Mouse (Mus musculus): ENCODE data around the gene Kpnb1. TPM values are rescaled to one million over a fixed set of nuclear protein-coding genes. Genes with fewer than 3 reads are reported as not detected.

Gene Kpnb1
- total RNA-seq (2018; cell fraction: chromatin; rRNA removed) = 100 to 1,000 TPM in 17 of 26 experiments, 10 to 100 TPM in 9; 32.5 to 177 (median 129) TPM
- total RNA-seq (2018; cell fraction: cytosol; rRNA removed) = 100 to 1,000 TPM in 4 of 26 experiments, 10 to 100 TPM in 22; 57.8 to 122 (median 82.9) TPM
- total RNA-seq (2018; cell fraction: nucleus; rRNA removed) = 100 to 1,000 TPM in 13 of 26 experiments, 10 to 100 TPM in 13; 49.6 to 222 (median 99.3) TPM
- polyA plus RNA-seq (2018) = 63.7 to 139 TPM (median 123 TPM) in 3 replicates

GRCm38 (mm10) chr11:97187764-97188642, at the start of gene Kpnb1:
Gene Kpnb1, minus strand, starts transcription at chr11:97187881.
- Histone ChIP-seq H3K36me3 (ENCODE audit: inconsistent target) (peaks cover 22% of the 10 kb centered on the region), H3K79me2 (ENCODE audit: inconsistent target) (peaks cover 43% of the 10 kb centered on the region), H3K27ac (peak within 1 kb of the TSS; percentile 88), H3K4me3 (ENCODE audit: inconsistent target) (peak within 1 kb of the TSS; percentile 61)
- WGBS (ENCODE audit: missing documents) = under 1% methylated on average over 83 of the region's 101 CpGs

- no peak overlapping the region for H3K27ac ChIP-seq
- H3K79me2 ChIP-seq (ENCODE audit: inconsistent target) = no peaks in the 10 kb centered on the region
- whole genome bisulfite sequencing (ENCODE audit: missing documents) = 98% methylated on average over 5 of the region's 5 CpGs
- no peak overlapping the region for H3K4me3 ChIP-seq (ENCODE audit: inconsistent target)
- H3K36me3 ChIP-seq (ENCODE audit: inconsistent target) = peaks cover 76% of the 10 kb centered on the region
Observed at GRCm38 (mm10) chr11:97232436-97232835, 44.8 kb upstream of the Kpnb1 start.

GRCm38 (mm10) chr11:97229396-97229795, 41.7 kb upstream of the Kpnb1 start:
- Histone ChIP-seq H3K27ac (no peak overlapping the region; the same call in 1 of the 2 replicates), H3K36me3 (ENCODE audit: inconsistent target) (peaks cover 81% of the 10 kb centered on the region), H3K79me2 (ENCODE audit: inconsistent target) (no peaks in the 10 kb centered on the region), H3K4me3 (ENCODE audit: inconsistent target) (no peak overlapping the region)
- WGBS (ENCODE audit: missing documents) = 91% methylated on average over 2 of the region's 2 CpGs

- WGBS (ENCODE audit: missing documents) = 97% methylated on average over 7 of the region's 7 CpGs
- H3K4me3 ChIP-seq (ENCODE audit: inconsistent target) = no peak overlapping the region
- peaks cover 82% of the 10 kb centered on the region for H3K36me3 ChIP-seq (ENCODE audit: inconsistent target)
- no peak overlapping the region; the same call in 1 of the 2 replicates for H3K27ac ChIP-seq
- no peaks in the 10 kb centered on the region for H3K79me2 ChIP-seq (ENCODE audit: inconsistent target)
Observed at GRCm38 (mm10) chr11:97228985-97229384, 41.3 kb upstream of the Kpnb1 start.

DNA sequence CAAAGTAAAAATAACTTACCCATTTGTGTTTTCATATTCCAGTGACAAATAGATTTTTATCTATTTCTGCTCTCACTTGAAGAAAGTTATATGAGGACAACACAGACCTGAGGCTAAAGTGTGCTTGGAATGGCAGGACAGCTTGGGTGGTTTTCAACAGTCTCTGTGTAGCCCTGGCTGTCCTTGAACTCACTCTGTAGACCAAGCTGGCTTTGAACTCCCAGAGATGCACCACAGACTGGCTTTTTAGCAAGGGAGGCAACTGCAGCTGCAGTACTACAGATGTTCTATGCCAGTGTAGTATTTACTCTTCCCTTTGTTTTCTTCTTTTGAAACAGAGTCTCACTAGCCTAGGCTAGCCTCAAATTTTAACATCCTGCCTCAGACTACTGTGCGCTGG, 38.5 kb upstream of the Kpnb1 start:
- Histone ChIP-seq H3K79me2 (ENCODE audit: inconsistent target) (no peaks in the 10 kb centered on the region), H3K27ac (no peak overlapping the region), H3K36me3 (ENCODE audit: inconsistent target) (peaks cover 87% of the 10 kb centered on the region), H3K4me3 (ENCODE audit: inconsistent target) (no peak overlapping the region)
- WGBS (ENCODE audit: missing documents) = 100% methylated on average over 1 of the region's 1 CpGs

DNA sequence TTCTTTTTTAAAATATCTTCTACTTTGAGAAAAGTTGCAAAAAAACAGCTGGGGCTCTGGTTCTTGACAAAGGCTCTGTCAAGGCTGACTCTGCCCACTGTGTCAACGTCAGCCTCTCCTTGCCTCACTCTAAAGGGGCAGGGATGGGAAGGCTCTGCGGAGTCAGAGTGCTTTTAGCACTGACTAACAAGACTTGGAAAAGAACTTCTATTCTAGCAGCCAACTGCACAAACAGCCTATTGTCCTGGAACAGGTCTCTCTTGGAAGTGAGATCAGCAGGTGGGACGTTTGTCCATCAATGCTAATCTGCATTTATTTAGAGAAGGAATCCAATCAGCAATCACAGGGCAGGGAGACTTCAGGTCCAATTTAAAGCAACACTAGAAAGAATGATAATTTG, 35.8 kb upstream of the Kpnb1 start:
- Histone ChIP-seq H3K4me3 (ENCODE audit: inconsistent target) (no peak overlapping the region), H3K36me3 (ENCODE audit: inconsistent target) (peaks cover 87% of the 10 kb centered on the region), H3K27ac (no peak overlapping the region), H3K79me2 (ENCODE audit: inconsistent target) (no peaks in the 10 kb centered on the region)
- 92% methylated on average over 3 of the region's 3 CpGs for whole genome bisulfite sequencing (ENCODE audit: missing documents)

- Histone ChIP-seq H3K4me3 (ENCODE audit: inconsistent target) (no peak overlapping the region), H3K27ac (peak overlapping the region; percentile 47; the same call in 1 of the 2 replicates), H3K36me3 (ENCODE audit: inconsistent target) (peaks cover 87% of the 10 kb centered on the region), H3K79me2 (ENCODE audit: inconsistent target) (no peaks in the 10 kb centered on the region)
- WGBS (ENCODE audit: missing documents) = 78% methylated on average over 2 of the region's 2 CpGs
Observed at GRCm38 (mm10) chr11:97221611-97222010, 33.9 kb upstream of the Kpnb1 start.

DNA sequence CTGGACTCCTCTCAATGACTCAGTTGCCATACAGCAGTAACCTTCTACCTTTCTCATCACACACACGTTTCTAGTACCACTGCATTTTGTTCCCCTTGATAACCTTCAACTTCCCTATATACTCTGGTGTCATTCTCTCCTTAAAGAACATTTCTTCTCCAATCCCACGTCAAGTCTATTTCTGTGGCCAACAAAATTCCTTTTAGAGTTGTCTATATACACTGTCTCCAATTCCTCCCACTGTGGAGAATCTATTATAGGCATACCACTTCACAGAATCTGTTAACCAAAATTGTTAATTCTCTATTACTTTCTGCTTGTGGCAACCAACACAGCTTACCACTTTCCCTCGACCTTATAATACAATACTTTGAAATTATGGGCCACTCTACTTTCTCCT, 32.5 kb upstream of the Kpnb1 start:
- no peak overlapping the region for H3K27ac ChIP-seq
- H3K36me3 ChIP-seq (ENCODE audit: inconsistent target) = peaks cover 86% of the 10 kb centered on the region
- 89% methylated on average over 3 of the region's 3 CpGs for WGBS (ENCODE audit: missing documents)
- H3K4me3 ChIP-seq (ENCODE audit: inconsistent target) = no peak overlapping the region
- H3K79me2 ChIP-seq (ENCODE audit: inconsistent target) = no peaks in the 10 kb centered on the region

DNA sequence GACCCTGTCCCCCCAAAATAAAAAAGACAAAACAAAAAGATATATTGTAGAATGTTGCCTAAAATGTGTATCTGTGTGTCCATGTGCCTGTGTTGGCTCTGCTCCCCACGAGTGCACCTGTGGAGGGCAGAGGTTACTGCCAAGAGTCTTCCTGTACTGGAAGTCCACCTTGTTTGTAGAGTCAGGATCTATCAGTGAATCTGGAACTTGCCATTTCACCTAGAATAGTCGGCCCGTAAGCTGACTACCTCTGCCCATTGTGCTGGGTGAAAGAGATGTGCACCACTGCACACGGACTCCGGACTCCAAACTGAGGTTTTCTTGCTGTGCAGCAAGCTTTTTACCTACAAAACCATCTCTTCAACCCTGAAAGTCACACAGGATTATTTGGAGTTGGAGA, 26.7 kb upstream of the Kpnb1 start:
- Histone ChIP-seq H3K4me3 (ENCODE audit: inconsistent target) (no peak overlapping the region), H3K36me3 (ENCODE audit: inconsistent target) (peaks cover 89% of the 10 kb centered on the region), H3K27ac (no peak overlapping the region), H3K79me2 (ENCODE audit: inconsistent target) (no peaks in the 10 kb centered on the region)
- 99% methylated on average over 5 of the region's 5 CpGs for WGBS (ENCODE audit: missing documents)

DNA sequence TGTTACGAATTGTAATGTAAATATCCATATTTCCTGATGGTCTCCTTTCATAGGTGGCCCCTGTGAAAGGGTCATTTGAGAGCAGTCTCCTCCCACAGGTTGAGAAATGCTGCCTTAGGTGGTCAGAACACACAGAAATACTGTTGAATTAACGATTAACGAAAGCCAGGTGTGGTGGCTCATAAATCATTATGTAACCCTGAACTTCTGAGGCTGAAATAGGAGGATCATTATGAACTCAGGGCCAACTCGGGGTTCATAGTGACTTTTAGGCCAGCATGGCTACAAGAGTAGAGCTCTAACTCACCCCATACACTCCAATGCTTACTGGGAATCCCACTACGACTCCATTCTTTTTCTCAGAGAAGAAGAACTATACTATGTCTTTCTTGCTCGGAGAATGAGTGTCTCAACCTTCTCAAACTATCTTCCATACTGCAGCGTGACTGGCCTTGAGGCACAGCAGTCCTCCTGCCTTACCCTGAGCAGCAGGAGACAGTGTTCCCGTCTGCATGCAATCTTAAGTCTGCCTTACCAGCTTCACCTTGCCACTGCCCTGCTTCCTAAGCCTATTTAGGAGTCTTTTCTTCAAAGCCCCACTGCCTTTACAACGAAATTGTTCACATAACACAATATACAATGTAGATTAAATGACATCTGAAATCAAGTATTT, 23.2 kb upstream of the Kpnb1 start:
- no peak overlapping the region for H3K4me3 ChIP-seq (ENCODE audit: inconsistent target)
- no peak overlapping the region for H3K27ac ChIP-seq
- peaks cover 75% of the 10 kb centered on the region for H3K36me3 ChIP-seq (ENCODE audit: inconsistent target)
- 92% methylated on average over 9 of the region's 9 CpGs for WGBS (ENCODE audit: missing documents)
- H3K79me2 ChIP-seq (ENCODE audit: inconsistent target) = no peaks in the 10 kb centered on the region

GRCm38 (mm10) chr11:97207011-97207422, 19.3 kb upstream of the Kpnb1 start:
- Histone ChIP-seq H3K27ac (no peak overlapping the region), H3K4me3 (ENCODE audit: inconsistent target) (no peak overlapping the region), H3K36me3 (ENCODE audit: inconsistent target) (peaks cover 37% of the 10 kb centered on the region), H3K79me2 (ENCODE audit: inconsistent target) (no peaks in the 10 kb centered on the region)
- WGBS (ENCODE audit: missing documents) = 86% methylated on average over 8 of the region's 8 CpGs

- Histone ChIP-seq H3K36me3 (ENCODE audit: inconsistent target) (no peaks in the 10 kb centered on the region), H3K27ac (no peak overlapping the region), H3K4me3 (ENCODE audit: inconsistent target) (no peak overlapping the region), H3K79me2 (ENCODE audit: inconsistent target) (no peaks in the 10 kb centered on the region)
- 54% methylated on average over 6 of the region's 6 CpGs for WGBS (ENCODE audit: missing documents)
Observed at GRCm38 (mm10) chr11:97199519-97199918, 11.8 kb upstream of the Kpnb1 start.

- no peaks in the 10 kb centered on the region for H3K36me3 ChIP-seq (ENCODE audit: inconsistent target)
- no peak overlapping the region for H3K27ac ChIP-seq
- no peak overlapping the region for H3K4me3 ChIP-seq (ENCODE audit: inconsistent target)
- H3K79me2 ChIP-seq (ENCODE audit: inconsistent target) = no peaks in the 10 kb centered on the region
- WGBS (ENCODE audit: missing documents) = 15% methylated on average over 5 of the region's 5 CpGs
Observed at GRCm38 (mm10) chr11:97198601-97199000, 10.9 kb upstream of the Kpnb1 start.

- no peaks in the 10 kb centered on the region for H3K79me2 ChIP-seq (ENCODE audit: inconsistent target)
- H3K4me3 ChIP-seq (ENCODE audit: inconsistent target) = no peak overlapping the region
- 77% methylated on average over 8 of the region's 8 CpGs for WGBS (ENCODE audit: missing documents)
- H3K36me3 ChIP-seq (ENCODE audit: inconsistent target) = no peaks in the 10 kb centered on the region
- H3K27ac ChIP-seq = no peak overlapping the region
Observed at GRCm38 (mm10) chr11:97197021-97197420, 9.3 kb upstream of the Kpnb1 start.

DNA sequence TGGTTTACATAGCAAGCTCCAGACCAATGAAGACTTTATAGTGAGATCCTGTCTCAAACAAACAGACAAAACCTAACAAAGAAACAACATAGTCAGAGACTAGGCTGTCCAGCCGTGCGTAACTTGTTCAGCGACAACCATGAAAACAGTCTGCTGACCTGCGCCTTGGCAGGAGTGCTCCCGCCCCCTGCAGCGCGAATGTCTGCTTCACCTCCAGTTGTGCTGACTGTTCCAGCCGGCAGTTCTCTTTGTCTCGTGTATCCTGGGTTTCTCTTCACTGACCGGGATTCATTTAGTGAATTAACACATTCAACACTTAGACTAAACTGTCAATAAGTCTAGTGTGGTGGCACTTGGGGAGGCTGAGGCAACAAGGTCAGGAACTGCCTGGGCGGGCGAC, 8.9 kb upstream of the Kpnb1 start:
- H3K79me2 ChIP-seq (ENCODE audit: inconsistent target) = no peaks in the 10 kb centered on the region
- no peak overlapping the region for H3K4me3 ChIP-seq (ENCODE audit: inconsistent target)
- no peaks in the 10 kb centered on the region for H3K36me3 ChIP-seq (ENCODE audit: inconsistent target)
- H3K27ac ChIP-seq = no peak overlapping the region
- 87% methylated on average over 12 of the region's 12 CpGs for WGBS (ENCODE audit: missing documents)

Measured in macrophage (primary cell).